Mouse (Mus musculus) limb, embryonic 13.5 days (tissue): ENCODE results near the gene Ttf2. TPM values are rescaled to one million over a fixed set of nuclear protein-coding genes. Genes with fewer than 3 reads are reported as not detected.

Experiments
- ATAC-seq: fragments of 200-750 bp; cut with Nextera tagmentation; 2 replicates; pipeline ENCODE4 v1.8.0; 2017; ENCODE audit warnings: low read depth, moderate number of reproducible peaks, moderate TSS enrichment; ENCODE audit not compliant: low FRiP score
- H3K27ac ChIP-seq: fragments of 300-500 bp; sonication (generic); 2 replicates; pipeline ENCODE4 v1.5.1; 2015; ENCODE audit warnings: inconsistent platforms, mild to moderate bottlenecking, moderate library complexity
- H3K27me3 ChIP-seq: fragments of 300-500 bp; sonication (generic); 2 replicates; pipeline ENCODE4 v1.6.1; 2015; ENCODE audit warnings: mild to moderate bottlenecking, inconsistent platforms
- H3K36me3 ChIP-seq: fragments of 300-500 bp; sonication (generic); 2 replicates; pipeline ENCODE4 v1.6.1; 2015; ENCODE audit warnings: inconsistent platforms, mild to moderate bottlenecking, moderate library complexity
- H3K4me1 ChIP-seq: fragments of 300-500 bp; sonication (generic); 2 replicates; pipeline ENCODE4 v1.6.1; 2015; ENCODE audit warnings: inconsistent platforms
- H3K4me2 ChIP-seq: fragments of 300-500 bp; sonication (generic); replicated peaks from 2 replicates; pipeline ENCODE4 v1.6.1; 2015; ENCODE audit warnings: inconsistent platforms, mild to moderate bottlenecking, moderate library complexity
- H3K4me3 ChIP-seq: fragments of 300-500 bp; sonication (generic); 2 replicates; pipeline ENCODE4 v1.5.1; 2015; ENCODE audit warnings: moderate library complexity, mild to moderate bottlenecking, inconsistent platforms
- H3K9ac ChIP-seq: fragments of 300-500 bp; sonication (generic); 2 replicates; pipeline ENCODE4 v1.6.1; 2015; ENCODE audit warnings: mild to moderate bottlenecking, inconsistent platforms
- H3K9me3 ChIP-seq: fragments of 300-500 bp; sonication (generic); 2 replicates; pipeline ENCODE4 v1.6.1; 2016; ENCODE audit warnings: inconsistent platforms
- WGBS: fragments of 180-500 bp; shearing (Covaris S2); methylation state at CpG from one replicate; pipeline ENCODE4 v1.1.7; 2015; 5-methylcytosine and 5-hydroxymethylcytosine counted together
- polyA plus RNA-seq: library from polyadenylated mRNA; unstranded; fragments of >200 nt; fragmentation: Nextera tagmentation; extraction: Ambion mirVana; gene quantifications from 2 replicates; pipeline ENCODE4 v1.2.1, GENCODE M21; 2015

The Ttf2 gene
- polyA plus RNA-seq, 1 experiment from 2014 or later: 17.5 TPM

- Histone ChIP-seq H3K4me3 (no peak overlapping the region), H3K9me3 (no peaks in the 10 kb centered on the region), H3K4me1 (no peaks in the 10 kb centered on the region), H3K36me3 (peaks cover 65% of the 10 kb centered on the region), H3K4me2 (no peak overlapping the region), H3K27me3 (no peaks in the 10 kb centered on the region), H3K9ac (no peak overlapping the region), H3K27ac (no peak overlapping the region)
- 84% methylated on average over 7 of the region's 7 CpGs for WGBS
- ATAC-seq: no peak
Observed at GRCm38 (mm10) chr3:100961501-100961900, 8.0 kb downstream of the Ttf2 start.

- H3K9ac ChIP-seq: no peak overlapping the region
- no peaks in the 10 kb centered on the region for H3K27me3 ChIP-seq
- H3K4me3 ChIP-seq: no peak overlapping the region
- H3K4me2 ChIP-seq: no peak overlapping the region
- H3K9me3 ChIP-seq: no peaks in the 10 kb centered on the region
- H3K27ac ChIP-seq: no peak overlapping the region
- H3K4me1 ChIP-seq: no peaks in the 10 kb centered on the region
- peaks cover 70% of the 10 kb centered on the region for H3K36me3 ChIP-seq
- 74% methylated on average over 5 of the region's 5 CpGs for WGBS
- no peak for ATAC-seq
Observed at GRCm38 (mm10) chr3:100961007-100961406, 8.5 kb downstream of the Ttf2 start.

GRCm38 (mm10) chr3:100954616-100955015 is 14.8 kb downstream of the Ttf2 start:
- H3K36me3 ChIP-seq: peaks cover 94% of the 10 kb centered on the region
- no peak overlapping the region for H3K9ac ChIP-seq
- H3K27me3 ChIP-seq: no peaks in the 10 kb centered on the region
- no peak overlapping the region for H3K4me3 ChIP-seq
- ATAC-seq: no peak
- no peak overlapping the region for H3K27ac ChIP-seq
- H3K4me1 ChIP-seq: no peaks in the 10 kb centered on the region
- no peak overlapping the region for H3K4me2 ChIP-seq
- no peaks in the 10 kb centered on the region for H3K9me3 ChIP-seq

DNA sequence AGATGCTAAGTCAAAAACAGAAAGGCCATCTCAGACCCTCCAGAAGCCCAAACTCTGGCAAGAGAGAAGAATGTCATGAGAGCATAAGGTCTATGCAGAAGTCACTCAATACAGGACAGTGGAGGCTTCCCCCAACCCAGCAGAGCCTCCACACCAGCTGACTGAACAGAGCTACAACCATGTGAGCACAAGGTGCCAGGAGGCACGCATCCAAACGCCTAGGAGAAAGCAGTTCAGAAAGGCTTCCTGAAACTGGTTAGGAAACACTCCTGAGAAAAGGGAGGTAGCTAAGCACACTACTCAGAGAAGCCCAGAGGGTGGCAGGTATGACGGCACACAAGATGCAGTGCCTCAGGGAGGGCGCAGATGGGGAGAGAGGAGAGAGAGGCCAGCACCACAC is 17.9 kb downstream of the Ttf2 start:
- Histone ChIP-seq H3K27me3 (no peaks in the 10 kb centered on the region), H3K4me1 (no peaks in the 10 kb centered on the region), H3K4me3 (no peak overlapping the region), H3K9me3 (no peaks in the 10 kb centered on the region), H3K9ac (no peak overlapping the region), H3K27ac (no peak overlapping the region), H3K4me2 (no peak overlapping the region), H3K36me3 (peaks cover 92% of the 10 kb centered on the region)
- no peak for ATAC-seq
- 94% methylated on average over 4 of the region's 4 CpGs for WGBS

DNA sequence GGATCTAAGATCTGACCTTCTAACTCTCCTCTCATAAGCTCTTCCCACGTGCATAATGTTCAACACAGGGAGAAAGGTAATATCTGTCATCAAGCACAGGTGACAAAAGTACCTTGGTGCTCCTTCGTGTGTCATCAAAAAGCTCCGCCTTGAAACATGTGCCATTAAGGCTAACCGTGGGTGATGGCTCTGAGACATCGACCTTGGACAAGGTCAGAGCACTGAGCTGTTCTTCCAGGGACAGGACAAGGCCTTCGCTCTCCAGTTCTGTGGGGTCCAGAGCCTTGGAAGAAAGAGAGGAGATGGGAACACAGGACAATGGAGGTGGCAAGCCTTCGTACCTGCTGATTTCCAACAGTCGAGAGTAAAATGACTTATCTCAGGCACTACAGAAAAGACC is 22.2 kb downstream of the Ttf2 start:
- Histone ChIP-seq H3K27me3 (no peaks in the 10 kb centered on the region), H3K4me2 (no peak overlapping the region), H3K27ac (no peak overlapping the region), H3K36me3 (peaks cover 92% of the 10 kb centered on the region), H3K9me3 (no peaks in the 10 kb centered on the region), H3K4me3 (no peak overlapping the region), H3K4me1 (no peaks in the 10 kb centered on the region), H3K9ac (no peak overlapping the region)
- no peak for ATAC-seq
- 92% methylated on average over 8 of the region's 8 CpGs for WGBS

DNA sequence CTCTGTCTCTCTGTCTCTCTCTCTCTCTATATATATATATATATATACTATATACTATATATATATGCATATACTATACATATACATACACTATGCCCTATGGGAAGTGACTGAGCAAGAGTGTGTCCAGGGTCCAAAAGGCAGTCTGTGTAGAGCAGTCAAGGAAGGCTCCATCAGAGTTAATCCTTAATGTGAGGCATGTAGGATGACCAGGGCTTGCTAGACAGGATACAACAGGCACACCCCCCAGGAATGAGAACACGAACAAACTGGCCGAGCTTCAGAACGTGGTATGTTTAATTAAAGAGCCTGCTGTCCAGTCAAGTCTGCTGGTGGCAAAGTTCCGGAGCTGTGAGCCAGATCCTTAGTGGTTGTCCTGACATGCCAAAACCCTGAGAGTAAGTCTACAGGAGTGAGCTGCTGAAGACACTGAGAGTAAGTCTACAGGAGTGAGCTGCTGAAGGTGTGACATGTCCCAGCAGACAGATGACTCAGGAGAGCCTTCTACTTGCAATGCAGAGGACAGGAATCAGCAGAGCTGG is 28.9 kb downstream of the Ttf2 start:
- H3K4me3 ChIP-seq: no peak overlapping the region
- H3K27me3 ChIP-seq: no peaks in the 10 kb centered on the region
- WGBS: 88% methylated on average over 4 of the region's 4 CpGs
- no peak overlapping the region for H3K4me2 ChIP-seq
- H3K27ac ChIP-seq: no peak overlapping the region
- ATAC-seq: no peak
- no peak overlapping the region for H3K9ac ChIP-seq
- H3K9me3 ChIP-seq: no peaks in the 10 kb centered on the region
- H3K36me3 ChIP-seq: peaks cover 92% of the 10 kb centered on the region
- H3K4me1 ChIP-seq: no peaks in the 10 kb centered on the region

DNA sequence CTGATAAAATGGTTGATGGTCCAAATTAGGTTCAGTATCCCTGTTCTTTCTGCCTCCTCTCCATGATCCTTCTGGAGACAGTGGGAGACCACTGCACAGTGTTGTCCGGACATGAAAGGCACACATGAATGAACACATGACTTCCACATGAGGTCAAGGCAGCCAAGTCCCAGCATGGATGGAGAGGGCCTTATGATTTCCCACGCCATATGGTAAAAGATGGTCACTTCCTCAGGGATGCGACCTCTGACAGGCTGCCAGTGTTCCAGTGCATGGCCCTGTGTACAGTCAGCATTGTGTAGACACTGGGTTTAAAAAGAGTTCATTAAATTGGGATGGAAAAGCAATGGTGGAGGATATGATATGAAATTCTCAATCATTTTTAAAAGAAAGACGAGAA is 31.3 kb downstream of the Ttf2 start:
- H3K4me3 ChIP-seq: no peak overlapping the region
- no peak overlapping the region for H3K4me2 ChIP-seq
- no peaks in the 10 kb centered on the region for H3K27me3 ChIP-seq
- no peaks in the 10 kb centered on the region for H3K9me3 ChIP-seq
- 0 out of 2 replicates have a peak, but pooled peaks cover 2% of the 10 kb centered on the region for H3K4me1 ChIP-seq
- ATAC-seq: no peak
- H3K27ac ChIP-seq: no peak overlapping the region
- no peak overlapping the region for H3K9ac ChIP-seq
- 90% methylated on average over 4 of the region's 4 CpGs for WGBS
- H3K36me3 ChIP-seq: peaks cover 86% of the 10 kb centered on the region

DNA sequence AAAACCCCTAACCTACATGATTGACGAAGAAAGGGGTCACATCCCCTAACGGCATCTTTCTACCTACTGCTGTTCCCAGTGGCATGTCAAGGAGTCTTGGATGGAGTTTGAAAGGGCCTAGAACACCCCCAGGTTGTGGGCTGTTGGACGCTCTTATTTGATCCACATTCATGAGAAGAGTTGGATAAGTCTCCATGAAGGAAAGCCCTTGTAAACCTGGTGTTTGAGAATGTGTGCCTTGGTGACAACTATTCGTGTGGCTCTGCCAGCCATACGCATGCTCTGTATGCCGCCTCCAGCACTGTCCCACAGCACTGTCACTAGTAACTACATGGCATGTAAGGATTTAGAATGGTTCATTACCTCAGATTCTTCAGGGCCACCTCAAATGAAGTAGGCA is 33.3 kb downstream of the Ttf2 start:
- ATAC-seq: no peak
- Histone ChIP-seq H3K4me2 (no peak overlapping the region), H3K36me3 (peaks cover 90% of the 10 kb centered on the region), H3K9me3 (no peaks in the 10 kb centered on the region), H3K4me1 (0 out of 2 replicates have a peak, but pooled peaks cover 2% of the 10 kb centered on the region), H3K27me3 (no peaks in the 10 kb centered on the region), H3K27ac (no peak overlapping the region), H3K4me3 (no peak overlapping the region), H3K9ac (no peak overlapping the region)
- 93% methylated on average over 6 of the region's 6 CpGs for WGBS

- H3K4me2 ChIP-seq: no peak overlapping the region
- no peak overlapping the region for H3K27ac ChIP-seq
- H3K4me3 ChIP-seq: no peak overlapping the region
- H3K9me3 ChIP-seq: no peaks in the 10 kb centered on the region
- no peaks in the 10 kb centered on the region for H3K27me3 ChIP-seq
- WGBS: 61% methylated on average over 6 of the region's 6 CpGs
- ATAC-seq: no peak
- 0 out of 2 replicates have a peak, but pooled peaks cover 2% of the 10 kb centered on the region for H3K4me1 ChIP-seq
- no peak overlapping the region for H3K9ac ChIP-seq
- H3K36me3 ChIP-seq: peaks cover 90% of the 10 kb centered on the region
Observed at GRCm38 (mm10) chr3:100935521-100935920, 33.9 kb downstream of the Ttf2 start.

GRCm38 (mm10) chr3:100932077-100932944 is 37.2 kb downstream of the Ttf2 start:
- H3K27ac ChIP-seq: no peak overlapping the region
- no peak overlapping the region for H3K9ac ChIP-seq
- H3K36me3 ChIP-seq: peaks cover 82% of the 10 kb centered on the region
- H3K4me2 ChIP-seq: no peak overlapping the region
- no peak overlapping the region for H3K4me3 ChIP-seq
- H3K9me3 ChIP-seq: no peaks in the 10 kb centered on the region
- no peaks in the 10 kb centered on the region for H3K27me3 ChIP-seq
- H3K4me1 ChIP-seq: 0 out of 2 replicates have a peak, but pooled peaks cover 2% of the 10 kb centered on the region
- 77% methylated on average over 11 of the region's 11 CpGs for WGBS
- no peak for ATAC-seq

- Histone ChIP-seq H3K9me3 (no peaks in the 10 kb centered on the region), H3K36me3 (peaks cover 75% of the 10 kb centered on the region), H3K4me3 (no peak overlapping the region), H3K27ac (no peak overlapping the region), H3K9ac (no peak overlapping the region), H3K27me3 (no peaks in the 10 kb centered on the region), H3K4me2 (no peak overlapping the region), H3K4me1 (peaks cover 8% of the 10 kb centered on the region)
- 93% methylated on average over 23 of the region's 23 CpGs for WGBS
- no peak for ATAC-seq
Observed at GRCm38 (mm10) chr3:100931332-100932076, 38.0 kb downstream of the Ttf2 start.

- peaks cover 49% of the 10 kb centered on the region for H3K4me1 ChIP-seq
- ATAC-seq: no peak
- WGBS: 42% methylated on average over 16 of the region's 16 CpGs
Observed at GRCm38 (mm10) chr3:100925176-100925575, 44.3 kb downstream of the Ttf2 start.

More at GRCm38 (mm10) chr3:100925176-100925575, 44.3 kb downstream of the Ttf2 start:
- H3K9ac ChIP-seq: 0 out of 2 replicates have a peak overlapping the region, but pooled peaks have one; percentile 1
- H3K36me3 ChIP-seq: peaks cover 33% of the 10 kb centered on the region
- H3K4me3 ChIP-seq: no peak overlapping the region; the same call in 1 of the 2 replicates
- no peaks in the 10 kb centered on the region for H3K9me3 ChIP-seq
- peak overlapping the region; percentile 23 for H3K4me2 ChIP-seq
- no peak overlapping the region for H3K27ac ChIP-seq
- H3K27me3 ChIP-seq: no peaks in the 10 kb centered on the region
